Mouse (Mus musculus) hindbrain, embryonic 13.5 days (tissue): ENCODE data around the gene Katnb1. TPM values are rescaled to one million over a fixed set of nuclear protein-coding genes. Genes with fewer than 3 reads are reported as not detected.

ENCODE experiments used
- ATAC-seq: fragments of 200-750 bp; cut with Nextera tagmentation; 2 replicates; pipeline ENCODE4 v1.8.0; 2017; ENCODE audit warnings: moderate TSS enrichment; ENCODE audit not compliant: low FRiP score
- H3K27ac ChIP-seq: fragments of 300-500 bp; sonication (generic); 2 replicates; pipeline ENCODE4 v1.5.1; 2015; ENCODE audit warnings: inconsistent platforms, mild to moderate bottlenecking, moderate library complexity
- H3K27me3 ChIP-seq: fragments of 300-500 bp; sonication (generic); 2 replicates; pipeline ENCODE4 v1.6.1; 2015; ENCODE audit warnings: mild to moderate bottlenecking, inconsistent platforms
- H3K36me3 ChIP-seq: fragments of 300-500 bp; sonication (generic); 2 replicates; pipeline ENCODE4 v1.6.1; 2015; ENCODE audit warnings: mild to moderate bottlenecking, inconsistent platforms
- H3K4me1 ChIP-seq: fragments of 300-500 bp; sonication (generic); replicated peaks from 2 replicates; pipeline ENCODE4 v1.6.1; 2015; ENCODE audit warnings: inconsistent platforms
- H3K4me2 ChIP-seq: fragments of 300-500 bp; sonication (generic); 2 replicates; pipeline ENCODE4 v1.6.1; 2015; ENCODE audit warnings: inconsistent platforms, mild to moderate bottlenecking, moderate library complexity
- H3K4me3 ChIP-seq: fragments of 300-500 bp; sonication (generic); 2 replicates; pipeline ENCODE4 v1.5.1; 2015; ENCODE audit warnings: mild to moderate bottlenecking, inconsistent platforms
- H3K9ac ChIP-seq: fragments of 300-500 bp; sonication (generic); 2 replicates; pipeline ENCODE4 v1.6.1; 2015; ENCODE audit warnings: mild to moderate bottlenecking, inconsistent platforms
- H3K9me3 ChIP-seq: fragments of 300-500 bp; sonication (generic); 2 replicates; pipeline ENCODE4 v1.6.1; 2016; ENCODE audit warnings: inconsistent platforms
- WGBS: fragments of 180-500 bp; shearing (Covaris S2); methylation state at CpG from one replicate; pipeline ENCODE4 v1.1.7; 2015; 5-methylcytosine and 5-hydroxymethylcytosine counted together
- polyA plus RNA-seq: library from polyadenylated mRNA; unstranded; fragments of >200 nt; fragmentation: Nextera tagmentation; extraction: Ambion mirVana; gene quantifications from 2 replicates; pipeline ENCODE4 v1.2.1, GENCODE M21; 2015

Gene Katnb1
- polyA plus RNA-seq, 1 experiment from 2014 or later = 38.8 TPM

GRCm38 (mm10) chr8:95131983-95132382 lies 51.0 kb downstream of the Katnb1 start:
- Histone ChIP-seq H3K4me3 (no peak overlapping the region), H3K27me3 (peaks cover 14% of the 10 kb centered on the region), H3K9me3 (no peaks in the 10 kb centered on the region), H3K9ac (no peak overlapping the region), H3K27ac (no peak overlapping the region), H3K36me3 (peaks cover 39% of the 10 kb centered on the region), H3K4me1 (peaks cover 12% of the 10 kb centered on the region), H3K4me2 (no peak overlapping the region)
- WGBS = 86% methylated on average over 5 of the region's 5 CpGs
- no peak for ATAC-seq

- WGBS = 82% methylated on average over 2 of the region's 2 CpGs
- Histone ChIP-seq H3K4me1 (peaks cover 22% of the 10 kb centered on the region), H3K4me2 (no peak overlapping the region), H3K27ac (no peak overlapping the region), H3K36me3 (peaks cover 33% of the 10 kb centered on the region), H3K4me3 (no peak overlapping the region), H3K9ac (no peak overlapping the region), H3K27me3 (peaks cover 36% of the 10 kb centered on the region), H3K9me3 (no peaks in the 10 kb centered on the region)
- ATAC-seq = no peak
Observed at GRCm38 (mm10) chr8:95134186-95134585, 53.2 kb downstream of the Katnb1 start.

DNA sequence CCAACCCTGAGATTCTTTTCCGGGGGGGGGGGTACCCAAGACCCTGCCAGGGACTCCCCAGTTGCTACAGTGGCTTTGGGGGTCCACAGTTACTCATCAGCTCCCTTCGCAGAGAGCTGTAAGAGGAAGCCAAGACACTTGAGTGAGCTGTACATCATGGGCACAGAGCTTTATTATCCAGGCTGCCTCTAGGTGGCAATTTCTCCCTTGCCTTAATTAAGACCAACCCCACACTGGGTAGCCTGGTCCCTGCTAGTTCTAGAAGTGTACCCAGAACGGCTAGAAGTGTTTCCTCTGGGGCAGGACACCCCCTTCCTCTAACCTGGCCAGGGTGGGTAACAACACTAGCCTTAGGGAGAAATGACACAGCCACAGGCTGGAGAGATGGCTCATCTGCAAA lies 54.3 kb downstream of the Katnb1 start:
- H3K4me1 ChIP-seq = peaks cover 24% of the 10 kb centered on the region
- H3K4me2 ChIP-seq = no peak overlapping the region
- 50% methylated on average over 3 of the region's 3 CpGs for WGBS
- H3K36me3 ChIP-seq = peaks cover 32% of the 10 kb centered on the region
- H3K27me3 ChIP-seq = peaks cover 45% of the 10 kb centered on the region
- H3K9me3 ChIP-seq = no peaks in the 10 kb centered on the region
- no peak overlapping the region for H3K9ac ChIP-seq
- ATAC-seq = no peak
- no peak overlapping the region for H3K4me3 ChIP-seq
- no peak overlapping the region for H3K27ac ChIP-seq

DNA sequence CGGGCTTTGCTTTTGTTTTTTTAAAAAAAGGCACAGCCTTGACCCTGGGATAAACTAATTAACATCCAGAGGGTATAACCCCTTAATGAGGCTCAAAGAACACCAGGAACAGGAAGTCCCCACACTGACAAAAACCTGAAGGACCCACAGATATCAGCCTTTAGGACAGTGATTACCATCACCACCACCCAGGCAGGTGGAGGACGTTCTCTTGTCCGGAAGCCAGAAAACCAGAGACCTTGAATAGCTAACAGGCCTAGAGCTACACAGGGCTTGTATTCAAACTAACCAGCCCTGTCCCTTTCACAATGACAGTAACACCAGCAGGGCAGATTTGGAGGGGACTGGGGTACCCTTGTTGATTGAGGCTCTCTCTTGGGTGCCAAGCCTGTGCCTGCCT lies 55.2 kb downstream of the Katnb1 start:
- no peak for ATAC-seq
- Histone ChIP-seq H3K36me3 (peaks cover 29% of the 10 kb centered on the region), H3K9ac (no peak overlapping the region), H3K27ac (no peak overlapping the region), H3K27me3 (peaks cover 53% of the 10 kb centered on the region), H3K9me3 (no peaks in the 10 kb centered on the region), H3K4me2 (no peak overlapping the region), H3K4me1 (peaks cover 34% of the 10 kb centered on the region), H3K4me3 (no peak overlapping the region)
- WGBS = 85% methylated on average over 3 of the region's 3 CpGs

- H3K9me3 ChIP-seq = no peaks in the 10 kb centered on the region
- H3K9ac ChIP-seq = peak overlapping the region; percentile 64
- peaks cover 53% of the 10 kb centered on the region for H3K27me3 ChIP-seq
- H3K4me2 ChIP-seq = peak overlapping the region; percentile 58
- ATAC-seq = no peak
- H3K36me3 ChIP-seq = peaks cover 19% of the 10 kb centered on the region
- WGBS = 24% methylated on average over 12 of the region's 12 CpGs
- peak overlapping the region; percentile 26 for H3K4me3 ChIP-seq
- H3K4me1 ChIP-seq = peaks cover 44% of the 10 kb centered on the region
- H3K27ac ChIP-seq = no peak overlapping the region
Observed at GRCm38 (mm10) chr8:95137201-95137600, 56.2 kb downstream of the Katnb1 start.

- no peak for ATAC-seq
- H3K27ac ChIP-seq = 0 out of 2 replicates have a peak overlapping the region, but pooled peaks have one; percentile 35
Observed at GRCm38 (mm10) chr8:95137641-95138098, 56.7 kb downstream of the Katnb1 start.

DNA sequence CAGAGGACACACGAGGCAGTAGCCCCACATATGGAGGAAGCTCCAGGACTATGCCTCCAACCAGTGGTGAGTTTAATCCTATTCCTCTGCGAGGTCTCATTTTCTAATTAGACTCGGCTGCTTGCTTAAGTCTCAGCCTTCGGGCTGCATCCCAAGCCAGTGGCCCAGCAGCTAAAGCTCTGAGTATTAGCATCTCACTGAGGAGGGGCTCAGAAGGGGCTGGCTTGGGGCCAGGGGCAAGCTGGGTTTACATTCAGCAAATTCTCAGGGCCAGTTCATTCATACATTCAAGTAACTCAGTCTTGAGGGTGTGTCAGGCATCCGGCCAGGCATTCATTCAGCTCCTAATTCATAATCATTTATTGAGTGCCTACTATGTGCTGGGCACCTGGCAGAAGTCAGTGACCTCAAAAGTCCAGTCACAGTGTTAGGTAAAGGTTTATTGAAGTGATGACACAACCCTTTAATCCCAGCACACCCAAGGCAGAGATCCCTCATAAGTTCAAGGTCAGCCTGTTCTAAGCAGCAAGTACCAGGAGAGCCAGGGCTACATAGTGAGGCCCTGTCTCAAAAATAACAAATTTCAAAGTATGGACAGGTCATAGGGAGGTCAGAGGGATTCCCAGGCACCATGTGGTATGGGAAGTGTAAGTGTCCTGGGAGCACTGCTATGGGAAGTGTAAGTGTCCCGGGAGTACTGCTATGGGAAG lies 57.5 kb downstream of the Katnb1 start:
- Histone ChIP-seq H3K9ac (peak overlapping the region; percentile 64), H3K9me3 (no peaks in the 10 kb centered on the region), H3K27ac (0 out of 2 replicates have a peak overlapping the region, but pooled peaks have one; percentile 35), H3K36me3 (peaks cover 6% of the 10 kb centered on the region), H3K27me3 (peaks cover 49% of the 10 kb centered on the region), H3K4me3 (peak overlapping the region; percentile 26; the same call in 1 of the 2 replicates), H3K4me1 (peaks cover 55% of the 10 kb centered on the region), H3K4me2 (peak overlapping the region; percentile 58)
- 0 out of 2 replicates have a peak, but pooled peaks have one; percentile 4 for ATAC-seq
- 18% methylated on average over 6 of the region's 6 CpGs for WGBS

More at GRCm38 (mm10) chr8:95137641-95138098, 56.7 kb downstream of the Katnb1 start:
- WGBS = 3% methylated on average over 28 of the region's 28 CpGs
- Histone ChIP-seq H3K4me1 (peaks cover 47% of the 10 kb centered on the region), H3K4me3 (peak overlapping the region; percentile 26), H3K9ac (peak overlapping the region; percentile 64), H3K4me2 (peak overlapping the region; percentile 58), H3K36me3 (peaks cover 14% of the 10 kb centered on the region), H3K27me3 (peaks cover 53% of the 10 kb centered on the region), H3K9me3 (no peaks in the 10 kb centered on the region)

DNA sequence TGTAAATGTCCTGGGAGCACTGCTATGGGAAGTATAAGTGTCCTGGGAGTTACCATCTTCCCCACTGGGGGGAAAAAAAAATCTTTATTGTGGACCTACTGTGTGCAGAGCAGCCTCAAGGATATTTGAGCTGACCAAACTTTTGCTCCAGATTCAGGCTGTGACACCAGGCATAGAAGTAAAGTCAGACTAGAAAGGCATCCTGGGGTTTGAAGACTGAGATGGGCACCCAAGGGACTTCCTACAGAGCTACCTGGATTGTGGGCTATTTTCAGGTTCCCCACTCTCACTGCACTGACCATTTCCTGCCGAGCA lies 58.0 kb downstream of the Katnb1 start:
- no peak for ATAC-seq
- H3K4me1 ChIP-seq = peaks cover 60% of the 10 kb centered on the region
- no peak overlapping the region for H3K4me3 ChIP-seq
- H3K36me3 ChIP-seq = 0 out of 2 replicates have a peak, but pooled peaks cover 4% of the 10 kb centered on the region
- peaks cover 49% of the 10 kb centered on the region for H3K27me3 ChIP-seq
- H3K9me3 ChIP-seq = no peaks in the 10 kb centered on the region
- WGBS = 65% methylated on average over 1 of the region's 1 CpGs
- no peak overlapping the region for H3K9ac ChIP-seq
- H3K27ac ChIP-seq = no peak overlapping the region
- H3K4me2 ChIP-seq = no peak overlapping the region

GRCm38 (mm10) chr8:95140555-95140954 lies 59.6 kb downstream of the Katnb1 start:
- no peaks in the 10 kb centered on the region for H3K9me3 ChIP-seq
- ATAC-seq = no peak
- no peak overlapping the region for H3K27ac ChIP-seq
- peak overlapping the region; percentile 95 for H3K4me2 ChIP-seq
- peak overlapping the region; percentile 94 for H3K9ac ChIP-seq
- peaks cover 63% of the 10 kb centered on the region for H3K4me1 ChIP-seq
- H3K36me3 ChIP-seq = no peaks in the 10 kb centered on the region
- peaks cover 54% of the 10 kb centered on the region for H3K27me3 ChIP-seq
- 69% methylated on average over 5 of the region's 5 CpGs for WGBS
- no peak overlapping the region for H3K4me3 ChIP-seq

GRCm38 (mm10) chr8:95141026-95141425 lies 60.0 kb downstream of the Katnb1 start:
- peaks cover 53% of the 10 kb centered on the region for H3K27me3 ChIP-seq
- H3K4me1 ChIP-seq = peaks cover 63% of the 10 kb centered on the region
- H3K9me3 ChIP-seq = no peaks in the 10 kb centered on the region
- H3K27ac ChIP-seq = no peak overlapping the region
- peak overlapping the region; percentile 94 for H3K9ac ChIP-seq
- no peaks in the 10 kb centered on the region for H3K36me3 ChIP-seq
- 70% methylated on average over 1 of the region's 1 CpGs for WGBS
- H3K4me3 ChIP-seq = 0 out of 2 replicates have a peak overlapping the region, but pooled peaks have one; percentile 75
- ATAC-seq = no peak
- peak overlapping the region; percentile 95 for H3K4me2 ChIP-seq

- Histone ChIP-seq H3K9ac (peak overlapping the region; percentile 94), H3K36me3 (no peaks in the 10 kb centered on the region), H3K4me1 (peaks cover 63% of the 10 kb centered on the region), H3K27me3 (peaks cover 48% of the 10 kb centered on the region), H3K4me3 (peak overlapping the region; percentile 75), H3K27ac (peak overlapping the region; percentile 86), H3K9me3 (no peaks in the 10 kb centered on the region), H3K4me2 (peak overlapping the region; percentile 95)
- peak; percentile 1; the same call in 1 of the 2 replicates for ATAC-seq
- 0% methylated on average over 6 of the region's 6 CpGs for WGBS
Observed at GRCm38 (mm10) chr8:95141469-95142074, 60.6 kb downstream of the Katnb1 start.

DNA sequence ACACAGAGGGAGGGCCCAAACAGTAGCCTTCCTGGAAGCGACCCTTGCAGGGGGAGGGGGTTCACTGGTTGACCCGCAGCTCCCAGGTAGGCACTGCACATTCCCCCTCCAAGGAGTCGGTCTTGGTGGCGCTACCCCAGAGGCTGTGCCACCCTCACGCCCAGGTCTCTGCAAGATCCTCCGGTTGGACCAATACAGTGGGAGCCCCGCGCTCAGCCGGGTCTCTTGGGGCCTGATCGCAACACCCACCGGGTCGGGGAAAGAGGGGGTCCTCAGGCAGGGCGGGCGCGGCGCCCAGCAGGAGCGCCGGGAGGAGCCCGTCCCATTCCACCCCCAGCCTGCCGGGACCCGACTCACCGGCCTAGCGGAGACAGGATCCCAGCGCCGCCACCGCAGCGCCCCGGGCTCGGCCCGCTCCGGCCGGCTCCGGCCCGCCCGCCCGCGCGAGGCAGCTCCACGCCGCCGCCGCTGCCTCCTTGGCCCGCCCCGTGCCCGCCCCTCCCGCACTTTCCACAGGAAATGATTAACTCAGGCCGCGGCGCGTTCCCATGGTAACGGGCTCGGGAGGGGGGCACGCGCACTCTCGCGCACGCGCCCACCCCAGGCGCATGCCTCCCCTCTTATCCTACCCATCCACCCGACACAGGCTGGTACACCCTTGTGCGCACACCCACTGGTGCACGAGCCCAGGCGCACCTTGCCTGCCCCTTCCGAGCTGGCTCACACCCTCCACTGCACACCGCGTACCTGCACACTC lies 61.3 kb downstream of the Katnb1 start:
- no peaks in the 10 kb centered on the region for H3K9me3 ChIP-seq
- peaks cover 41% of the 10 kb centered on the region for H3K27me3 ChIP-seq
- peak overlapping the region; percentile 95 for H3K4me2 ChIP-seq
- no peaks in the 10 kb centered on the region for H3K36me3 ChIP-seq
- peak overlapping the region; percentile 75 for H3K4me3 ChIP-seq
- peaks cover 57% of the 10 kb centered on the region for H3K4me1 ChIP-seq
- WGBS = under 1% methylated on average over 40 of the region's 66 CpGs
- H3K27ac ChIP-seq = peak overlapping the region; percentile 86
- peak; percentile 84 for ATAC-seq
- peak overlapping the region; percentile 94 for H3K9ac ChIP-seq
